Mouse (Mus musculus) brain, embryonic 18.5 days (tissue): ENCODE data around the gene Art1.

Experiments
- DNase-seq: peaks from one replicate; pipeline ENCODE4 v3.0.0-alpha.2; 2012; ENCODE audit warnings: low read depth, low spot score

Art1 gene

GRCm38 (mm10) chr7:102109171-102109570 is 7.6 kb downstream of the Art1 start, which contains the start of gene Art5:
Art5 (minus strand) TSS chr7:102109489.
- no peak for DNase-seq

DNA sequence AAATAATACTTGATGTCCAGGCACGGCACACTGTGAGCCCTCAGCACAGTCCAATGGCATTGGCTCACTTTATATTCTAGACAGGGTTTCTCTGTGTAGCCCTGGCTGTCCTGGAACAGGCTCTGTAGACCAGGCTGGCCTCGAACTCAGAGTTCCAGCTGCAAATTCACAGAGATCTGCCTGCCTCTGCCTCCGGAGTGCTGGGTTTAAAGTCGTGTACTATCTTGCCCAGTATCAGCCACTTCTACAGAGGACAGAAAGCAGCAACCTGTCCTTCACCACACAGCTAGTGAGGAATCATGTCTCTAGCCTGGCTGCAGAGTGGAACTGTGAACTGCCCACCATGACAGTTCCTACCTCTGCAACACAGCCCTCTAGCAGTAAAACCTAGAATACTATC is 8.2 kb downstream of the Art1 start:
- DNase-seq = no peak

- DNase-seq = no peak
Observed at GRCm38 (mm10) chr7:102113151-102113729, 11.7 kb downstream of the Art1 start.

DNA sequence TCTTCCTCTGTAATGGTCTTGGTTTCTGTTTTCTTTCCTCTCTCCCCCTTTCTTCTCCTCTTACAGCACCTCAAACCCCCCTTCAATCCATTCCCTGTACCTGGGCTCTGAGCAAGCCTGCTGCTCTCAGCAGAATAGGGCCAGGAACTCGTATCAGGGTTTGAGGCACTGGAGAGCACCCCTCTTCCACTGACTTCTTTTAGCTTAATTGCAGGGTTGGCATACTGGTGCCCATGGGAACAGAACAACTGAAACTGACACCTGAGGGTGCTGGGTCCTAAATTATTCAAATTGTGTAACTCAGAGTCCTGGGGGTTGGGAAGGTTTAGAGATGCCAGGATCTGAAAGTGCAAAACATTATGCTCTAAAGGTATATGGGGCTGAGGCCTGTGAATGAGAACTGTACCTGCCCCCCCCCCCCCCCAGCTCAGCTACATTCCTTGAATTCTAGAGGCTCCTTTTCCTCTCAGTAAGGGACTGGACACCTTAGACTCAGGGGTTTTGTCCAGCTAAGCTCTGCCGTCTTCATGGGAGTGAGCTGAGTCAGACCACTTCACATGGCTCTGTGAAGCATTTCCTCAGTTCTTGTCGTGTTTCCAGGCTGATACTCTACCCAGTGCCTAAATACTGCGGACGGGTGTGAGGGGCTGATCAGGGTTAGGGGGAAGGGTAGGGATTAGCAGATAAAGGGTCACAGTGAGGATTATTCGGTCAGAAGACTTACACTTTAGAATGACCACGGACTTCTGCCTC is 15.2 kb downstream of the Art1 start, which contains the start of gene Chrna10:
Gene Chrna10, minus strand, starts transcription at position 250 of the 753 bp plus-strand sequence.
- DNase-seq = no peak

- DNase-seq = no peak
Observed at GRCm38 (mm10) chr7:102117382-102117781, 15.8 kb downstream of the Art1 start.

DNA sequence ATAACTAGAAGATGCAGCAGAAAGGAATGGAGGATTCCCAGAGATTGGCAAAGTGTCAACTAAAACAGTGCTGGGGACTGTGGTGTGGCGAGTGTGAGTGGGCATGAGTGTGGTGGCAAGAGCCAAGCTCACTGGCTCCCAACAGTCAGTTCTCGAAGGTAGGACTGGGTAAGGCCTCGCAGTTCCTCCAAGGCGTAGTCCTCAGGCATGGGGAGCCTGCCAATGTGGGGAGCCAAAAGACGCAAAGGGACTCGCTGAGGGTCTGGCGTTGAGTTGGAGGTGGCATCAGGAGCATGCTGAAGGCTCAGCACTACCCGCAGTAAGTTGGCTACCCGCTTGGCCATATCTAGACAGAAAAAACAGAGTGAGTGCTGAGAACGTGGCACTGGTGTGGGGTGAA is 18.8 kb downstream of the Art1 start:
- DNase-seq = no peak

DNA sequence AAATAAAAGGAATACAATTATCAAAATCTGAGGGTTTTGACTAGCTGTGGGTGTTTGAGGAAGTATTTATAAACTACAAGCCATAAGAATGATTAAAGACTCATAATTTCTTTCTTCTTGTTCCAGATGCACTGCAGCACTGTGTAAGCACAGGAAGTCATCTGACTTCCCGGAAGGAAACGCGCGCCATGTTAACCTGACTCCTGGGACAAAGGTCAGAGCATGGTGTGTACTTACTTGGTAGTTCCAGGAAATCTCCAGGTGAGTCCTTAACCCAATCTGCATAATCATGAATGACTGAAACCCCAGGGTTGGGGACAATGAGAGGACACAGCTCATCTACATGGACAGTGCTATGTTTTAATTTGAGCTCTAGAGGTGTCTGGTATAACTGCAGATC is 30.9 kb downstream of the Art1 start:
- DNase-seq = no peak

DNA sequence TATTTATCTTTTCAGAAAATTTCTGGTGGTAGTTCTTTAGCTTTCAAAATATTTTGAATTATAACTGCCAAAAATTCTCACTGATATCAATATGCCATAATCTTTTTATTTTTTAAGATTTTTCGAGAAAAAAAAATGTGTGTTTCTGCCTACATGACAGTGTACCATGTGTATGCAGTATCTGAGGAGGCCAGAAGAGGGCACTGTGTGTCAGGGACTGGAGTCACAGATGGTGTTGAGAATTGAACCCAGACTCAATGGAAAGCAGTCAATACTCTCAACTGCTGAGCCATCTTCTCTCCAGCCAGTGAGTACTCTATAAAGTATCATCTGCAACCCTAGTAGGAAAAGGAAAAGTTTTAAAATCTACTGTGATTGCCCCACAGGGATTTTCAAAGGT is 35.9 kb downstream of the Art1 start:
- no peak for DNase-seq

- no peak for DNase-seq
Observed at GRCm38 (mm10) chr7:102137898-102138297, 36.4 kb downstream of the Art1 start.

- DNase-seq = no peak
Observed at GRCm38 (mm10) chr7:102153691-102154090, 52.1 kb downstream of the Art1 start.
